Mouse (Mus musculus): ENCODE measurements around the gene Csnk1g2.

GRCm38 (mm10) chr10:80680260-80680696 is 57.6 kb downstream of the Csnk1g2 start:
- TF ChIP-seq CTCF (conservative IDR thresholded peaks at IDR 0.05; ENCODE audit: low read length) (no peak), POU5F1 (IDR thresholded peaks at IDR 0.05; ENCODE audit: borderline replicate concordance, low read length) (no peak)
